Mouse (Mus musculus): Measurements from ENCODE around the gene Tmem102.

The Tmem102 gene

GRCm38 (mm10) chr11:69804972-69805909 lies at the start of gene Tmem102:
Gene Tmem102 (minus strand): TSS chr11:69805624.
- DNase-seq (ENCODE audit: low read depth in 2 of 2, low spot score in 2 of 2): no peak

- no peak for DNase-seq (ENCODE audit: low read depth in 2 of 2, low spot score in 2 of 2)
Observed at GRCm38 (mm10) chr11:69854680-69855079, 49.3 kb upstream of the Tmem102 start.

- no peak for DNase-seq (ENCODE audit: low read depth in 2 of 2, low spot score in 2 of 2)
Observed at GRCm38 (mm10) chr11:69853994-69854393, 48.6 kb upstream of the Tmem102 start.

GRCm38 (mm10) chr11:69850754-69851153 lies 45.3 kb upstream of the Tmem102 start:
- DNase-seq (ENCODE audit: low read depth in 2 of 2, low spot score in 2 of 2): no peak

GRCm38 (mm10) chr11:69849884-69850283 lies 44.5 kb upstream of the Tmem102 start:
- DNase-seq (ENCODE audit: low read depth in 2 of 2, low spot score in 2 of 2): no peak

GRCm38 (mm10) chr11:69849128-69849527 lies 43.7 kb upstream of the Tmem102 start:
- no peak for DNase-seq (ENCODE audit: low read depth in 2 of 2, low spot score in 2 of 2)

- DNase-seq (ENCODE audit: low read depth in 2 of 2, low spot score in 2 of 2): no peak
Observed at GRCm38 (mm10) chr11:69848021-69848420, 42.6 kb upstream of the Tmem102 start.

- DNase-seq (ENCODE audit: low read depth in 2 of 2, low spot score in 2 of 2): no peak
Observed at GRCm38 (mm10) chr11:69846738-69847688, 41.6 kb upstream of the Tmem102 start.

- DNase-seq (ENCODE audit: low read depth in 2 of 2, low spot score in 2 of 2): peak; percentile 72 to 87
Observed at GRCm38 (mm10) chr11:69846198-69846680, 40.8 kb upstream of the Tmem102 start, which contains the start of gene Plscr3. Gene Plscr3 (plus strand): TSS chr11:69846376.

- DNase-seq (ENCODE audit: low read depth in 2 of 2, low spot score in 2 of 2): no peak
Observed at GRCm38 (mm10) chr11:69838714-69839104, 33.3 kb upstream of the Tmem102 start.

- DNase-seq (ENCODE audit: low read depth in 2 of 2, low spot score in 2 of 2): peak; percentile 76 to 85
Observed at GRCm38 (mm10) chr11:69837952-69838713, 32.7 kb upstream of the Tmem102 start, which contains the start of gene Tmem256. Gene Tmem256 (plus strand): TSS chr11:69838514.

- no peak for DNase-seq (ENCODE audit: low read depth in 2 of 2, low spot score in 2 of 2)
Observed at GRCm38 (mm10) chr11:69837604-69837951, 32.2 kb upstream of the Tmem102 start, which contains the start of gene Nlgn2. Gene Nlgn2 (minus strand): TSS chr11:69837784.

- no peak for DNase-seq (ENCODE audit: low read depth in 2 of 2, low spot score in 2 of 2)
Observed at GRCm38 (mm10) chr11:69836703-69837576, 31.5 kb upstream of the Tmem102 start.

- DNase-seq (ENCODE audit: low read depth in 2 of 2, low spot score in 2 of 2): no peak
Observed at GRCm38 (mm10) chr11:69835966-69836335, 30.5 kb upstream of the Tmem102 start.

- no peak for DNase-seq (ENCODE audit: low read depth in 2 of 2, low spot score in 2 of 2)
Observed at GRCm38 (mm10) chr11:69835326-69835965, 30.0 kb upstream of the Tmem102 start.

GRCm38 (mm10) chr11:69834001-69834549 lies 28.7 kb upstream of the Tmem102 start:
- DNase-seq (ENCODE audit: low read depth in 2 of 2, low spot score in 2 of 2): peak; percentile 30 to 38

GRCm38 (mm10) chr11:69833554-69833953 lies 28.1 kb upstream of the Tmem102 start:
- DNase-seq (ENCODE audit: low read depth in 2 of 2, low spot score in 2 of 2): no peak

- DNase-seq (ENCODE audit: low read depth in 2 of 2, low spot score in 2 of 2): no peak
Observed at GRCm38 (mm10) chr11:69828832-69829231, 23.4 kb upstream of the Tmem102 start.

- no peak for DNase-seq (ENCODE audit: low read depth in 2 of 2, low spot score in 2 of 2)
Observed at GRCm38 (mm10) chr11:69823456-69823855, 18.0 kb upstream of the Tmem102 start.

All from CD8-positive naive resting alpha-beta T cell, adult 2 months (primary cell).